Mouse (Mus musculus) common myeloid progenitor, adult 5-6 weeks (primary cell): ENCODE results near the gene A4gnt. TPM values are rescaled to one million over a fixed set of nuclear protein-coding genes. Genes with fewer than 3 reads are reported as not detected.
A peak's percentile ranks its signal among the peaks of the same experiment; 100 is the strongest.

ENCODE experiments used
- ATAC-seq: replicated peaks from 2 replicates; pipeline ENCODE4 v1.8.0; 2016; ENCODE audit warnings: low read depth, mild to moderate bottlenecking, moderate TSS enrichment, inconsistent platforms; ENCODE audit not compliant: poor library complexity, severe bottlenecking
- total RNA-seq: library from RNA; stranded (forward); fragments of 200-1000, 187-1606 nt; gene quantifications from 2 replicates; pipeline ENCODE4 v1.2.3, GENCODE M21; 2017

The A4gnt gene
- total RNA-seq, 1 experiment from 2014 or later: not detected

- 0 out of 2 replicates have a peak, but pooled peaks have one; percentile 41 for ATAC-seq
Observed at GRCm38 (mm10) chr9:99630528-99631125, 18.3 kb downstream of the A4gnt start.

- no peak for ATAC-seq
Observed at GRCm38 (mm10) chr9:99631781-99632180, 19.5 kb downstream of the A4gnt start.

GRCm38 (mm10) chr9:99632264-99632663, 20.0 kb downstream of the A4gnt start:
- ATAC-seq: no peak

GRCm38 (mm10) chr9:99636776-99637175, 24.5 kb downstream of the A4gnt start:
- ATAC-seq: no peak

GRCm38 (mm10) chr9:99637227-99637626, 24.9 kb downstream of the A4gnt start:
- no peak for ATAC-seq

GRCm38 (mm10) chr9:99637736-99638135, 25.4 kb downstream of the A4gnt start:
- no peak for ATAC-seq

- ATAC-seq: no peak
Observed at GRCm38 (mm10) chr9:99639957-99640356, 27.7 kb downstream of the A4gnt start.

GRCm38 (mm10) chr9:99645416-99645815, 33.1 kb downstream of the A4gnt start:
- no peak for ATAC-seq

- no peak for ATAC-seq
Observed at GRCm38 (mm10) chr9:99646102-99646501, 33.8 kb downstream of the A4gnt start.

GRCm38 (mm10) chr9:99660756-99661155, 48.5 kb downstream of the A4gnt start:
- no peak for ATAC-seq

- ATAC-seq: no peak
Observed at GRCm38 (mm10) chr9:99661606-99662166, 49.4 kb downstream of the A4gnt start.

GRCm38 (mm10) chr9:99662406-99662805, 50.1 kb downstream of the A4gnt start:
- ATAC-seq: peak; percentile 87

GRCm38 (mm10) chr9:99662887-99663286, 50.6 kb downstream of the A4gnt start:
- ATAC-seq: no peak

- no peak for ATAC-seq
Observed at GRCm38 (mm10) chr9:99667596-99667995, 55.3 kb downstream of the A4gnt start.

GRCm38 (mm10) chr9:99671603-99672002, 59.3 kb downstream of the A4gnt start:
- no peak for ATAC-seq

Other genes starting within 250 kb of the A4gnt start
- gene Mras, start 175.1 kb upstream of the A4gnt start, total RNA-seq: 0.82 TPM in 1 of 2 replicates, not detected in the other
- not detected in 2 replicates for gene Nme9, start 161.0 kb upstream of the A4gnt start, total RNA-seq
- 25.8 and 32.2 TPM in 2 replicates for gene Armc8, start 43.6 kb upstream of the A4gnt start, total RNA-seq
- gene Dbr1, start 36.7 kb upstream of the A4gnt start, total RNA-seq: 52.5 and 58.7 TPM in 2 replicates
- gene Dzip1l, start 17.0 kb downstream of the A4gnt start, total RNA-seq: not detected in 2 replicates
- gene Cldn18, start 104.8 kb downstream of the A4gnt start, total RNA-seq: not detected in 2 replicates